Mouse (Mus musculus): ENCODE data around the gene Tcf7l2. TPM values are rescaled to one million over a fixed set of nuclear protein-coding genes. Genes with fewer than 3 reads are reported as not detected.
A peak's percentile ranks its signal among the peaks of the same experiment; 100 is the strongest.

The Tcf7l2 gene
- polyA plus RNA-seq, 1 experiment from 2014 or later: 166 TPM

- Histone ChIP-seq H3K27ac (no peak overlapping the region), H3K36me3 (peaks cover 69% of the 10 kb centered on the region)
These were observed 50.3 kb downstream of the Tcf7l2 start for GRCm38 (mm10) chr19:55791886-55792285.

GRCm38 (mm10) chr19:55792571-55792970, 51.0 kb downstream of the Tcf7l2 start:
- no peaks in the 10 kb centered on the region for H3K27me3 ChIP-seq (ENCODE audit: low read depth, poor library complexity, severe bottlenecking)
- DNase-seq (ENCODE audit: low spot score): no peak
- H3K36me3 ChIP-seq: peaks cover 64% of the 10 kb centered on the region
- no peak overlapping the region for H3K27ac ChIP-seq
- H3K4me3 ChIP-seq: no peak overlapping the region
- no peaks in the 10 kb centered on the region for H3K9me3 ChIP-seq (replicated peaks)
- 24% methylated on average over 5 of the region's 5 CpGs for WGBS
- H3K4me1 ChIP-seq: peaks cover 69% of the 10 kb centered on the region

More at GRCm38 (mm10) chr19:55791886-55792285, 50.3 kb downstream of the Tcf7l2 start:
- Histone ChIP-seq H3K4me1 (peaks cover 68% of the 10 kb centered on the region), H3K4me3 (no peak overlapping the region), H3K27me3 (ENCODE audit: low read depth, poor library complexity, severe bottlenecking) (no peaks in the 10 kb centered on the region), H3K9me3 (replicated peaks) (no peaks in the 10 kb centered on the region)
- DNase-seq (ENCODE audit: low spot score): no peak
- 88% methylated on average over 6 of the region's 6 CpGs for WGBS

GRCm38 (mm10) chr19:55793029-55793428, 51.4 kb downstream of the Tcf7l2 start:
- H3K4me3 ChIP-seq: no peak overlapping the region
- H3K4me1 ChIP-seq: peaks cover 74% of the 10 kb centered on the region
- no peaks in the 10 kb centered on the region for H3K9me3 ChIP-seq (replicated peaks)
- no peaks in the 10 kb centered on the region for H3K27me3 ChIP-seq (ENCODE audit: low read depth, poor library complexity, severe bottlenecking)
- peaks cover 65% of the 10 kb centered on the region for H3K36me3 ChIP-seq
- no peak for DNase-seq (ENCODE audit: low spot score)
- WGBS: 54% methylated on average over 4 of the region's 4 CpGs
- no peak overlapping the region for H3K27ac ChIP-seq

- WGBS: 49% methylated on average over 8 of the region's 8 CpGs
- peaks cover 70% of the 10 kb centered on the region for H3K4me1 ChIP-seq
- no peak for DNase-seq (ENCODE audit: low spot score)
These were observed 52.8 kb downstream of the Tcf7l2 start for GRCm38 (mm10) chr19:55794194-55794945.

GRCm38 (mm10) chr19:55794946-55795340, 53.3 kb downstream of the Tcf7l2 start:
- Histone ChIP-seq H3K9me3 (replicated peaks) (no peaks in the 10 kb centered on the region), H3K36me3 (peaks cover 63% of the 10 kb centered on the region), H3K27ac (no peak overlapping the region), H3K27me3 (ENCODE audit: low read depth, poor library complexity, severe bottlenecking) (no peaks in the 10 kb centered on the region), H3K4me3 (no peak overlapping the region), H3K4me1 (peaks cover 66% of the 10 kb centered on the region)
- WGBS: 97% methylated on average over 5 of the region's 5 CpGs
- DNase-seq (ENCODE audit: low spot score): no peak

More at GRCm38 (mm10) chr19:55794194-55794945, 52.8 kb downstream of the Tcf7l2 start:
- Histone ChIP-seq H3K27me3 (ENCODE audit: low read depth, poor library complexity, severe bottlenecking) (no peaks in the 10 kb centered on the region), H3K9me3 (replicated peaks) (no peaks in the 10 kb centered on the region), H3K36me3 (peaks cover 66% of the 10 kb centered on the region), H3K4me3 (no peak overlapping the region), H3K27ac (no peak overlapping the region)

GRCm38 (mm10) chr19:55795349-55795748, 53.7 kb downstream of the Tcf7l2 start:
- Histone ChIP-seq H3K27ac (no peak overlapping the region), H3K36me3 (peaks cover 66% of the 10 kb centered on the region), H3K4me3 (no peak overlapping the region), H3K4me1 (peaks cover 62% of the 10 kb centered on the region), H3K27me3 (ENCODE audit: low read depth, poor library complexity, severe bottlenecking) (no peaks in the 10 kb centered on the region), H3K9me3 (replicated peaks) (no peaks in the 10 kb centered on the region)
- DNase-seq (ENCODE audit: low spot score): no peak
- WGBS: 84% methylated on average over 7 of the region's 7 CpGs

- no peak overlapping the region for H3K4me3 ChIP-seq
- no peak overlapping the region for H3K27ac ChIP-seq
- WGBS: 85% methylated on average over 3 of the region's 3 CpGs
- H3K4me1 ChIP-seq: peaks cover 47% of the 10 kb centered on the region
- no peaks in the 10 kb centered on the region for H3K27me3 ChIP-seq (ENCODE audit: low read depth, poor library complexity, severe bottlenecking)
- H3K36me3 ChIP-seq: peaks cover 59% of the 10 kb centered on the region
- H3K9me3 ChIP-seq (replicated peaks): no peaks in the 10 kb centered on the region
- no peak for DNase-seq (ENCODE audit: low spot score)
These were observed 56.2 kb downstream of the Tcf7l2 start for GRCm38 (mm10) chr19:55797834-55798233.

- Histone ChIP-seq H3K27me3 (ENCODE audit: low read depth, poor library complexity, severe bottlenecking) (no peaks in the 10 kb centered on the region), H3K36me3 (peaks cover 54% of the 10 kb centered on the region), H3K27ac (no peak overlapping the region), H3K9me3 (replicated peaks) (no peaks in the 10 kb centered on the region), H3K4me3 (no peak overlapping the region), H3K4me1 (peaks cover 48% of the 10 kb centered on the region)
- DNase-seq (ENCODE audit: low spot score): no peak
These were observed 57.8 kb downstream of the Tcf7l2 start for GRCm38 (mm10) chr19:55799411-55799810.

- Histone ChIP-seq H3K9me3 (replicated peaks) (no peaks in the 10 kb centered on the region), H3K4me1 (peaks cover 49% of the 10 kb centered on the region), H3K27me3 (ENCODE audit: low read depth, poor library complexity, severe bottlenecking) (no peaks in the 10 kb centered on the region), H3K27ac (no peak overlapping the region), H3K4me3 (no peak overlapping the region), H3K36me3 (peaks cover 58% of the 10 kb centered on the region)
- no peak for DNase-seq (ENCODE audit: low spot score)
- 94% methylated on average over 4 of the region's 4 CpGs for WGBS
These were observed 58.4 kb downstream of the Tcf7l2 start for GRCm38 (mm10) chr19:55800059-55800458.

GRCm38 (mm10) chr19:55803121-55803520, 61.5 kb downstream of the Tcf7l2 start:
- DNase-seq (ENCODE audit: low spot score): no peak
- Histone ChIP-seq H3K27ac (no peak overlapping the region), H3K4me3 (no peak overlapping the region), H3K36me3 (peaks cover 46% of the 10 kb centered on the region), H3K27me3 (ENCODE audit: low read depth, poor library complexity, severe bottlenecking) (no peaks in the 10 kb centered on the region), H3K4me1 (peaks cover 64% of the 10 kb centered on the region), H3K9me3 (replicated peaks) (no peaks in the 10 kb centered on the region)
- WGBS: 82% methylated on average over 1 of the region's 1 CpGs

- H3K4me3 ChIP-seq: no peak overlapping the region
- H3K27me3 ChIP-seq (ENCODE audit: low read depth, poor library complexity, severe bottlenecking): no peaks in the 10 kb centered on the region
- DNase-seq (ENCODE audit: low spot score): no peak
- H3K27ac ChIP-seq: no peak overlapping the region
- peaks cover 66% of the 10 kb centered on the region for H3K4me1 ChIP-seq
- H3K9me3 ChIP-seq (replicated peaks): no peaks in the 10 kb centered on the region
- peaks cover 42% of the 10 kb centered on the region for H3K36me3 ChIP-seq
- 92% methylated on average over 12 of the region's 12 CpGs for WGBS
These were observed 62.2 kb downstream of the Tcf7l2 start for GRCm38 (mm10) chr19:55803797-55804196.

GRCm38 (mm10) chr19:55804795-55805194, 63.2 kb downstream of the Tcf7l2 start:
- Histone ChIP-seq H3K27ac (no peak overlapping the region), H3K36me3 (peaks cover 46% of the 10 kb centered on the region), H3K4me1 (peaks cover 73% of the 10 kb centered on the region), H3K27me3 (ENCODE audit: low read depth, poor library complexity, severe bottlenecking) (no peaks in the 10 kb centered on the region), H3K4me3 (no peak overlapping the region), H3K9me3 (replicated peaks) (no peaks in the 10 kb centered on the region)
- DNase-seq (ENCODE audit: low spot score): no peak
- 86% methylated on average over 7 of the region's 7 CpGs for WGBS

- DNase-seq (ENCODE audit: low spot score): no peak
- 47% methylated on average over 12 of the region's 12 CpGs for WGBS
- Histone ChIP-seq H3K9me3 (replicated peaks) (no peaks in the 10 kb centered on the region), H3K27me3 (ENCODE audit: low read depth, poor library complexity, severe bottlenecking) (no peaks in the 10 kb centered on the region), H3K36me3 (peaks cover 40% of the 10 kb centered on the region), H3K4me1 (peaks cover 90% of the 10 kb centered on the region), H3K4me3 (no peak overlapping the region), H3K27ac (peak overlapping the region; percentile 67)
These were observed 65.0 kb downstream of the Tcf7l2 start for GRCm38 (mm10) chr19:55806434-55807193.

Measured in limb, embryonic 10.5 days (tissue).